15 mouse cellular contexts compared by ENCODE assay signal in the genomic region with DNA sequence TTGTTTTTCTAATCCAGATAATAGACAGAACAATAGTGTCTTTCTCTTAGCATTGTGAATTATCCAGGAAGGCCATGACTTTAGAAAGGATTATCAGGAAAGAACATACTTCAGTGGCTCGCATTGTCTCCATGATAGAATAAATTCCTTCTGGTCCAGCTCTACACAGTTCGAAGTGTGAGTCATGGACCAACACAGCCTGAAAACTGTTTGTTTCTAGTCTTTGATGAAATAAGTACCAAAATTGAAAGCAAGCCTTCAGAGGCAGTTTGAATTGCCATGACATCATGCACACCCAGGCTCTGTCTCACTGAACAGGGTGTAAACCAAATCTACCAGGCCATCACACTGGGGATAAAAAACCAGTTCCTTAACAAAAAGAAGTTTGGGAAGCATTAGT.
"Had no signal": no experiment of that assay in that cellular context is flagged by ENCODE, and none has a peak within 500 bp of the region (broad histone marks: within the 10 kb centered on the region; RNA-seq: fewer than 3 reads in every experiment).

No protein-coding gene starts in this region.

- H3K36me3 ChIP-seq: midbrain, embryonic 15.5 days; neural tube, embryonic 12.5 days had no signal

- H3K9me3 ChIP-seq: megakaryocyte, embryonic 14.5 days; midbrain, embryonic 13.5 days; midbrain, embryonic 15.5 days; neural tube, embryonic 12.5 days had no signal

- H3K4me1 ChIP-seq: midbrain, embryonic 13.5 days; midbrain, embryonic 15.5 days; neural tube, embryonic 12.5 days had no signal

- H3K4me3 ChIP-seq: midbrain, embryonic 13.5 days; midbrain, embryonic 15.5 days; neural tube, embryonic 12.5 days had no signal

- H3K27me3 ChIP-seq: midbrain, embryonic 13.5 days; midbrain, embryonic 15.5 days; neural tube, embryonic 12.5 days had no signal

- H3K27ac ChIP-seq: midbrain, embryonic 13.5 days; midbrain, embryonic 15.5 days; neural tube, embryonic 12.5 days had no signal

- H3K4me2 ChIP-seq: lung, embryonic 14.5 days; midbrain, embryonic 11.5 days; midbrain, embryonic 13.5 days; midbrain, embryonic 15.5 days; neural tube, embryonic 12.5 days had no signal

- H3K9ac ChIP-seq: lung, embryonic 14.5 days; midbrain, embryonic 13.5 days; midbrain, embryonic 15.5 days; neural tube, embryonic 12.5 days had no signal

- DNase-seq: lung, adult 18-20 months; lung, embryonic 14.5 days; lung, postnatal 10 days; lung, postnatal 4 days; retina, postnatal 1 day; right cerebral cortex, adult 18-20 months; spleen, adult 18-20 months; thymus, adult 18-20 months; thymus, postnatal 14 days; thymus, postnatal 36 days had no signal

- ATAC-seq: midbrain, embryonic 13.5 days; midbrain, embryonic 15.5 days had no signal
